Mouse (Mus musculus): Measurements from ENCODE around the gene Extl1.
A peak's percentile ranks its signal among the peaks of the same experiment; 100 is the strongest.
"Not testable (repeated sequence)": the region's sequence is repeated elsewhere in the genome, so short reads cannot be mapped to it uniquely, and the experiment has no call there.

Gene Extl1

DNA sequence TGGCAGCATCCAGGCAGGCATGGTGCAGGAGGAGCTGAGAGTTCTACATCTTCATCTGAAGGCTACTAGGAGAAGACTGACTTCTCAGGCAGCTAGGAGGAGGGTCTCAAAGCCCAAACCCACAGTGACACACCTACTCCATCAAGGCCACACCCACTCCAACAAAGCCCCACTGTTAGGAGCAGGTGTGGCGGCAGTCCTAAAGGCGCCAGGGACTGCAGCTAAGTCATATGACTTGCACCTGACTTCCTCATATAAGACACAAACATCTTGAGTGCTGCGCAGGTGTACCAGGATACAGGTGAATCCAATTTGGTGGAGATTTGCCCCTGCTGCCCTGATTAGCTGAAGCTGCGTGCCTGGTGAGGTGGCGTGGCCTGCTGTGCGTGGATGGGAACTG is at the start of gene Extl1:
TSS of gene Extl1 (minus strand) at position 101 of the 400 bp plus-strand sequence.
- DNase-seq (ENCODE audit: low spot score), result not testable (repeated sequence)

GRCm38 (mm10) chr4:134432686-134433360 is 49.2 kb upstream of the Extl1 start:
- DNase-seq (ENCODE audit: low spot score), result no peak

DNA sequence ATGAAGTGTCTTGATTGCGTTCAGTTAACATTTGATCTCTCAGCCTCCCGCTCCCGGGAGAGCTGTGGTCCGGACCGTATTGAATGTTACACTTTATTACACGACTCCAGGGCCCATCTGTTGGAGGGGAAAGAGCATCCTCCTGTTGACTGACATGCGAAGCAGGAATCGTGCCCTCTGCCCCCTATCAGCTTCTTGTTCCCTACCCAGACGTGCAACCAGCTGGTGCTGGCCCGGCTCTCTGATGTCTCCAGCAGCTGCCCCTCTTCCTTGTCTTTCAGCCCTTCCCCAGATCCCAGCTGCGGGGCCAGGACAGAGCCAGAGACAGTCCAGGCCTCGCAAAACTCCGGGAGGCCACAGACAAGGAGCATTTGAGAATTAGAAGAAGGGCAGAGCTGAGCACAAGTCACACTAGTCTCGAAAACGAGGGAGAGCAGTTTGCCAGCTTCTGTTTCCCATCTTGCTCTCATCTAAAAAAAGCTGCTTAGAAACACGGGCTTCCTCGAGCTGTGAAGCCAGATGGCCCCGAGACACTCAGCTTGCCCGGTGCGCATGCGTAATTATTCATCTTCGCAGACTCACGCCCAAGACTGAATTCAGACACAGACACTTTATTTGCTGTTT is 46.8 kb upstream of the Extl1 start:
- DNase-seq (ENCODE audit: low spot score), result peak; percentile 84

DNA sequence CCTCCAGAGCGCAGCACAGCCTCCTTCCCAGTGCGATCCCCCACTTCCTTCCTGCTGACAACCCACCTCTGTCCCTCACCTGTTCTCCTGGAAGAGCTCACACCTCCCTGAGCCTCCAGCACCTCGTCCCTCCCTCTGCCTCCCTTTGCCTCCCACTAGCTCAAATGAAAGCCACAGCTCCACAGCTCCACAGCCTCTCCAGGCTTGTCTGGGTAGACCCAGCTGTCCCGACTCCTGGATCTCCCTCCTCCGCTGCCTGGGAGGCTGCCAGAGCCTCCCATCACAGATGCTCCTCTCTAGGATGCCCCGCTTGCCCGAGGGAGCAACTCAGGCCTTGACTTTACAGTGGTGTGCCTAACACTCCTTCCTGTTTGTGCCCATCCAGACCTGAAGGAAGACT is 41.4 kb upstream of the Extl1 start:
- no peak for DNase-seq (ENCODE audit: low spot score)

GRCm38 (mm10) chr4:134423949-134424348 is 40.3 kb upstream of the Extl1 start:
- no peak for DNase-seq (ENCODE audit: low spot score)

- no peak for DNase-seq (ENCODE audit: low spot score)
These were observed 38.3 kb upstream of the Extl1 start for GRCm38 (mm10) chr4:134421971-134422370.

- no peak for DNase-seq (ENCODE audit: low spot score)
These were observed 33.5 kb upstream of the Extl1 start for GRCm38 (mm10) chr4:134417111-134417510.

DNA sequence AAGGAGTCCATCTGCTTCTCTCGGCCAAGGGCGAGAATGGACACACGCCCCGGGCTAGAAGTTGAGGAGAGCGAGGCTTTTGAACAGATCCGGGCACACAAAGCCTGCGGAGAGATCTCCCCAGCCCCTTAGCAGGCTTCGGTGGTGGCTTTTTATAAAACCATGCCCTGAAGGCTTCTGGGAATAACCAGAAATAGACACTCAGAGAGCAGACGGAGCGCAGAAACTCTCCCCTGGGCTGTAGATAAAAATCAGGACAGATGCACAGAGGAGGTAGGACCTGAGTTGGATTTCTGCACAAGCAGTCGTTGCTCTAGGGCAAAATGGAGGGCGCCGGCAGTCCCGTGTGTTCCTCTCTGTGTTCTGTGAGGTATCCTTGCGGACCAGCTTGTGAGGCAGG is 33.0 kb upstream of the Extl1 start:
- no peak for DNase-seq (ENCODE audit: low spot score)

GRCm38 (mm10) chr4:134416177-134416576 is 32.5 kb upstream of the Extl1 start:
- DNase-seq (ENCODE audit: low spot score), result no peak

- no peak for DNase-seq (ENCODE audit: low spot score)
These were observed 25.6 kb upstream of the Extl1 start for GRCm38 (mm10) chr4:134409286-134409685.

DNA sequence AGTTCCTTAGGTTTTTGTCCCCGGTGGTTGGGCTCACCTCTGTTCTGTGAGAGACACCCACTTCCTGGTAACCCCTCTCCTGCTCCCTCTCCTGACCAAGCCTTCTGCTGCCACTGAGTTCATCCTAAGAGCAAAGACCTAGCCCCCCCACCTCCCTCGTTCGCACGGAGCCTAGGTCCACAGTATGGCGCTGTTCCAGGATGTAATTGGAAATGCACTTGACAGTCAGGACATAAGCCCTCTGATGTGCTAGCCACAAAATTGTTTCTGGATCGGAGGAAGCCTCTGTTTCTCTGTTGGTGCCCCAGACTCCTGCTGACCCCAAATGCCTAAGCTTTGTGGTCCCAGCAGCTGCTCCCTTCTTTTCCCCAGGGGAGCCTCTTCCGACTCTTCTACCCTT is 20.1 kb upstream of the Extl1 start:
- DNase-seq (ENCODE audit: low spot score), result no peak

GRCm38 (mm10) chr4:134402571-134403262 is 19.1 kb upstream of the Extl1 start:
- DNase-seq (ENCODE audit: low spot score), result no peak

- DNase-seq (ENCODE audit: low spot score), result no peak
These were observed 18.4 kb upstream of the Extl1 start for GRCm38 (mm10) chr4:134401856-134402570.

GRCm38 (mm10) chr4:134401181-134401661 is 17.6 kb upstream of the Extl1 start:
- no peak for DNase-seq (ENCODE audit: low spot score)

DNA sequence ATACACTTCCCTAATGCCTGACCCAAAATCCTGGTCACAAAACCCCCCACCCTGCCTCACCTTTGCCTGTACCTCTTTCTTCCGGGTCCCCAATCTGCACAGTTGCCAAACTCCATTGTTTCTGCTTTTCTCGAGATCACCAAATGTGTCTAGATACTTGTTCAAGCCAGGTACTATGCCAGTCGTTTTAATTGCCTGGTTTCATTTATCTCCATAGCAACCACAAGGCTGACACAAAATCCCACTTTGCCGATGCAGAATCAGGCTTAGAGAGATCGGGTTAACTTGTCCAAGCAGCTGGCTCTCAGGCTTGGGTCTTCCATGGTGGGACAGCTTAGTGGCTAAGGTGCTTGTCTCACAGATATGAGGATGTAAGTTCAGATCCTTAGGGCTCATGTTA is 16.6 kb upstream of the Extl1 start:
- no peak for DNase-seq (ENCODE audit: low spot score)

DNA sequence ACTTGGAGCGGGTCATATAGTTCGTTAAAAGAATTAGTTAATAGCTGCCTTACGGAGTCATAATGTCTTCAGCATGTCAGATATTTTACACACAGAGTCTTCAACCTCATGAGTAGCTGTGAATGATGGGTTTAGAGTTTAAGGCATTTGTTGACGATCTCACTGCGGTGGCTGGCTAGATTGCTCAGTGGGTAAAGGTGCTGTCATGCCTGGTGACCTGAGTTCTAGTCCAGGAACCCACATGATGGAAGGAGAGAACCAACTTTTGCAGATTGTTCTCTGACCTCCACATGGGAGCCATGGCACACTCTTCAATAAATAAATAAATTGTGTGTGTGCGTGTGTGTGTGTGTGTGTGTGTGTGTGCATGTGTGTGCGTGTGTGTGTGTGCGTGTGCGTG is 14.1 kb upstream of the Extl1 start:
- DNase-seq (ENCODE audit: low spot score), result no peak

- no peak for DNase-seq (ENCODE audit: low spot score)
These were observed 13.5 kb upstream of the Extl1 start for GRCm38 (mm10) chr4:134397121-134397520.

- peak; percentile 99 for DNase-seq (ENCODE audit: low spot score)
These were observed 12.6 kb upstream of the Extl1 start, which contains the start of gene Pafah2 for GRCm38 (mm10) chr4:134395977-134396825. Pafah2 (plus strand) TSS chr4:134396320.

GRCm38 (mm10) chr4:134395142-134395541 is 11.5 kb upstream of the Extl1 start:
- DNase-seq (ENCODE audit: low spot score), result no peak

DNA sequence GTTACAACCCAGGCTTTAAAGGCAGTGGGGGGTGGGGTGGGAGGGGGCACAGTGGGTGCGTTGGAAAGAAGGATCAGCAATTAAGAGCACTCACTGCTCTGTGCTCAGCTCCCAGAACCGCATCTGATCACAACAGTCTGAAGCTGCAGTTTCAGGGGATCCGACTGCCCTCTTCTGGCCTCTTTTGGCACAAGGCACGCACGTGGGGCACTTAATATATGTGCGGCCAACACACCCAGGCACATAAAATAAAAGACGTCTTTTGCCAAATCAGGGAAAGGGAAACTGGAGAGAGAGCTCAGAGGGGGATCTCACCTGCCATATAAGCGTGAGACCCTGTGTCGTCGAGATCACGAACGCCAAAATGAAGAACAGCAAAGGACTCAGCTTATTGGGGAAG is 9.4 kb upstream of the Extl1 start:
- no peak for DNase-seq (ENCODE audit: low spot score)

- no peak for DNase-seq (ENCODE audit: low spot score)
These were observed 8.9 kb upstream of the Extl1 start for GRCm38 (mm10) chr4:134392595-134392994.

All from layer of hippocampus, adult 9-10 months (tissue).